Mouse (Mus musculus) intestine, embryonic 14.5 days (tissue): Measurements from ENCODE around the gene Dynlt1a. TPM values are rescaled to one million over a fixed set of nuclear protein-coding genes. Genes with fewer than 3 reads are reported as not detected.

Source experiments
- polyA plus RNA-seq: library from polyadenylated mRNA; unstranded; fragments of >200 nt; fragmentation: Nextera tagmentation; extraction: Ambion mirVana; gene quantifications from 2 replicates; pipeline ENCODE4 v1.2.1, GENCODE M21; 2014

The Dynlt1a gene
- polyA plus RNA-seq, 1 experiment from 2014 or later: 16.4 TPM

Other genes starting within 250 kb of the Dynlt1a start
- 5.1 and 5.4 TPM in 2 replicates for gene Serac1, start 237.8 kb downstream of the Dynlt1a start, polyA plus RNA-seq
- 154 and 161 TPM in 2 replicates for gene Gtf2h5, start 237.7 kb downstream of the Dynlt1a start, polyA plus RNA-seq
- gene Tulp4, start 211.1 kb downstream of the Dynlt1a start, polyA plus RNA-seq: 83.6 and 86.3 TPM in 2 replicates
- 23.0 and 23.7 TPM in 2 replicates for gene Tmem181a, start 60.6 kb downstream of the Dynlt1a start, polyA plus RNA-seq
- gene Dynlt1b, start 112.6 kb upstream of the Dynlt1a start, polyA plus RNA-seq: 613 and 620 TPM in 2 replicates